Mouse (Mus musculus) layer of hippocampus, adult 2 months (tissue): ENCODE data around the gene Diras1. TPM values are rescaled to one million over a fixed set of nuclear protein-coding genes. Genes with fewer than 3 reads are reported as not detected.
"Not testable (repeated sequence)": the region's sequence is repeated elsewhere in the genome, so short reads cannot be mapped to it uniquely, and the experiment has no call there.

Experiments used
- DNase-seq, 2 experiments: peaks; one replicate each; pipeline ENCODE4 v3.0.0; 2022; ENCODE audit warnings: low spot score in 2 of 2
- H3K27ac ChIP-seq: fragments of 200-600 bp; 2 replicates; pipeline ENCODE4 v1.8.1; 2022
- H3K4me3 ChIP-seq: fragments of 200-600 bp; 2 replicates; pipeline ENCODE4 v1.8.1; 2022; ENCODE audit warnings: mild to moderate bottlenecking
- CTCF ChIP-seq: fragments of 200-600 bp; conservative IDR thresholded peaks from 2 replicates; pipeline ENCODE4 v1.8.1; 2022; ENCODE audit warnings: antibody characterized with exemption, mild to moderate bottlenecking, moderate library complexity
- long read RNA-seq, 2 experiments: library from polyadenylated mRNA; stranded (forward); transcript quantifications; one replicate each; pipeline ENCODE4 v2.0.0; 2021; ENCODE audit warnings: borderline mapping rate in 2 of 2
- total RNA-seq, 2 experiments: library from RNA; stranded (reverse); gene quantifications; 2 replicates each; pipeline ENCODE4 v1.2.3; 2021

Gene Diras1
- 100 to 1,000 TPM in 1 of 2 experiments, 10 to 100 TPM in 1; 95.2 to 100 TPM for total RNA-seq
- long read RNA-seq, experiment 1, transcript Diras1-201 (2 exons, 2,953 nt), result major isoform, 90 of 116 reads
- long read RNA-seq, experiment 1, partial matches to known transcripts, result 0 of 116 reads
- long read RNA-seq, experiment 1, other reads (novel, unspliced or antisense), result 26 of 116 reads
- long read RNA-seq, experiment 2, transcript Diras1-201 (2 exons, 2,953 nt), result major isoform, 126 of 163 reads
- long read RNA-seq, experiment 2, partial matches to known transcripts, result 0 of 163 reads
- long read RNA-seq, experiment 2, other reads (novel, unspliced or antisense), result 37 of 163 reads

GRCm38 (mm10) chr10:81025639-81026275 lies at the start of gene Diras1:
TSS of gene Diras1 (minus strand) at chr10:81025662.
- peak within 1 kb of the TSS; percentile 78 for H3K4me3 ChIP-seq
- peak; percentile 38 for TF ChIP-seq CTCF
- DNase-seq, result no peak
- peak within 1 kb of the TSS; percentile 95 for H3K27ac ChIP-seq

- Histone ChIP-seq H3K27ac (no peak overlapping the region), H3K4me3 (no peak overlapping the region)
- peak; percentile 75 for TF ChIP-seq CTCF
- no peak for DNase-seq
These were observed 48.0 kb upstream of the Diras1 start for GRCm38 (mm10) chr10:81073464-81073863.

- no peak overlapping the region for H3K4me3 ChIP-seq
- no peak for TF ChIP-seq CTCF
- no peak for DNase-seq
- H3K27ac ChIP-seq, result no peak overlapping the region
These were observed 46.8 kb upstream of the Diras1 start for GRCm38 (mm10) chr10:81072290-81072689.

GRCm38 (mm10) chr10:81069836-81070235 lies 44.4 kb upstream of the Diras1 start, which contains the start of gene Thop1:
TSS of gene Thop1 (plus strand) at chr10:81070035.
- DNase-seq, result peak; percentile 96 to 98
- TF ChIP-seq CTCF, result no peak
- Histone ChIP-seq H3K27ac (peak within 1 kb of the TSS; percentile 94), H3K4me3 (peak within 1 kb of the TSS; percentile 93)

- H3K27ac ChIP-seq, result peak overlapping the region; percentile 81
- H3K4me3 ChIP-seq, result no peak overlapping the region
- DNase-seq, result no peak
- TF ChIP-seq CTCF, result no peak
These were observed 43.2 kb upstream of the Diras1 start for GRCm38 (mm10) chr10:81068706-81069105.

GRCm38 (mm10) chr10:81064519-81064918 lies 39.1 kb upstream of the Diras1 start:
- H3K27ac ChIP-seq, DNase-seq, H3K4me3 ChIP-seq: not testable (repeated sequence)

GRCm38 (mm10) chr10:81062710-81063109 lies 37.2 kb upstream of the Diras1 start:
- Histone ChIP-seq H3K27ac (no peak overlapping the region), H3K4me3 (no peak overlapping the region)
- DNase-seq, result no peak
- TF ChIP-seq CTCF, result no peak

GRCm38 (mm10) chr10:81059603-81060543 lies 34.4 kb upstream of the Diras1 start, which contains the start of gene Sgta:
TSS of gene Sgta (minus strand) at chr10:81060181.
- peak within 1 kb of the TSS; percentile 95 for H3K27ac ChIP-seq

GRCm38 (mm10) chr10:81058896-81059295 lies 33.4 kb upstream of the Diras1 start:
- DNase-seq, result no peak
- no peak for TF ChIP-seq CTCF
- Histone ChIP-seq H3K27ac (peak overlapping the region; percentile 95; the same call in 1 of the 2 replicates), H3K4me3 (peak overlapping the region; percentile 90)

More at GRCm38 (mm10) chr10:81059603-81060543, 34.4 kb upstream of the Diras1 start, which contains the start of gene Sgta:
- peak; percentile 100 for DNase-seq
- no peak for TF ChIP-seq CTCF
- H3K4me3 ChIP-seq, result peak within 1 kb of the TSS; percentile 90

- no peak for DNase-seq
- Histone ChIP-seq H3K27ac (peak overlapping the region; percentile 18; the same call in 1 of the 2 replicates), H3K4me3 (no peak overlapping the region)
- TF ChIP-seq CTCF, result no peak
These were observed 32.1 kb upstream of the Diras1 start for GRCm38 (mm10) chr10:81057406-81058130.

GRCm38 (mm10) chr10:81055802-81056340 lies 30.4 kb upstream of the Diras1 start:
- not testable (repeated sequence) for H3K4me3 ChIP-seq, DNase-seq
- H3K27ac ChIP-seq, result peak overlapping the region; percentile 39; the same call in 1 of the 2 replicates

- Histone ChIP-seq H3K27ac (peak overlapping the region; percentile 39; the same call in 1 of the 2 replicates), H3K4me3 (no peak overlapping the region)
- TF ChIP-seq CTCF, result no peak
- DNase-seq, result no peak
These were observed 29.7 kb upstream of the Diras1 start for GRCm38 (mm10) chr10:81055169-81055568.
